Mouse (Mus musculus) embryonic fibroblast, embryonic 13.5 days (primary cell): ENCODE measurements around the gene Ggcx.

Source experiments
- CTCF ChIP-seq: IDR thresholded peaks from 2 replicates; pipeline ENCODE4 v1.5.1; 2011; ENCODE audit warnings: mild to moderate bottlenecking, control low read depth, low read length, moderate library complexity, borderline replicate concordance; ENCODE audit not compliant: insufficient read depth
- POLR2A ChIP-seq: IDR thresholded peaks from 2 replicates; pipeline ENCODE4 v1.6.1; 2011; ENCODE audit warnings: low read depth, mild to moderate bottlenecking, control low read depth, low read length, moderate library complexity

DNA sequence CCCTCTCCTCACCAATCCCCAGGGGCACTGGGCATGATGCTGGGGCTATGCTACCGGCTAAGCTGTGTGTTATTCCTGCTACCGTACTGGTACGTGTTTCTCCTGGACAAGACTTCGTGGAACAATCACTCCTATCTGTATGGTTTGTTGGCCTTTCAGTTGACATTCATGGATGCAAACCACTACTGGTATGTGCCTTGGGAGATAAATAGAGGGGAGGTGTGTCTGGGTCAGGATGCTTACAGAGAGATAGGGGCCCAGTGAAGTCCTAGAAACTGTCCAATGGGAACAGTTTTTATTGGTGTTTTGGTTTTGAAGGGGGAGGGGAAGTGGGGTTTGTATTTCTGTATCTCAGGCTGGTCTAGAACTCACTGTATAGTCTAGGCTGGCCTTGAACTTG is 4.2 kb downstream of the Ggcx start:
- no peak for TF ChIP-seq CTCF
- TF ChIP-seq POLR2A, result no peak
